Mouse (Mus musculus) C2C12 (cell line): ENCODE data around the gene Gtf2f1.

ENCODE experiments used
- CTCF ChIP-seq: IDR thresholded peaks from one replicate; pipeline ENCODE4 v1.5.1; 2011; ENCODE audit not compliant: control insufficient read depth, insufficient read depth, insufficient read length
- MAX ChIP-seq: IDR thresholded peaks from one replicate; pipeline ENCODE4 v1.6.1; 2011; ENCODE audit warnings: mild to moderate bottlenecking, control low read depth
- USF1 ChIP-seq: IDR thresholded peaks from one replicate; pipeline ENCODE4 v1.6.1; 2011; ENCODE audit warnings: low read depth, mild to moderate bottlenecking, control low read depth, moderate library complexity

GRCm38 (mm10) chr17:57058891-57059485, 47.9 kb upstream of the Gtf2f1 start, which contains the start of gene Crb3:
- TF ChIP-seq USF1 (no peak), CTCF (no peak), MAX (no peak)
